Mouse (Mus musculus): ENCODE results near the gene Tmem14c.
A peak's percentile ranks its signal among the peaks of the same experiment; 100 is the strongest.
"Not testable (repeated sequence)": the region's sequence is repeated elsewhere in the genome, so short reads cannot be mapped to it uniquely, and the experiment has no call there.

Gene Tmem14c

DNA sequence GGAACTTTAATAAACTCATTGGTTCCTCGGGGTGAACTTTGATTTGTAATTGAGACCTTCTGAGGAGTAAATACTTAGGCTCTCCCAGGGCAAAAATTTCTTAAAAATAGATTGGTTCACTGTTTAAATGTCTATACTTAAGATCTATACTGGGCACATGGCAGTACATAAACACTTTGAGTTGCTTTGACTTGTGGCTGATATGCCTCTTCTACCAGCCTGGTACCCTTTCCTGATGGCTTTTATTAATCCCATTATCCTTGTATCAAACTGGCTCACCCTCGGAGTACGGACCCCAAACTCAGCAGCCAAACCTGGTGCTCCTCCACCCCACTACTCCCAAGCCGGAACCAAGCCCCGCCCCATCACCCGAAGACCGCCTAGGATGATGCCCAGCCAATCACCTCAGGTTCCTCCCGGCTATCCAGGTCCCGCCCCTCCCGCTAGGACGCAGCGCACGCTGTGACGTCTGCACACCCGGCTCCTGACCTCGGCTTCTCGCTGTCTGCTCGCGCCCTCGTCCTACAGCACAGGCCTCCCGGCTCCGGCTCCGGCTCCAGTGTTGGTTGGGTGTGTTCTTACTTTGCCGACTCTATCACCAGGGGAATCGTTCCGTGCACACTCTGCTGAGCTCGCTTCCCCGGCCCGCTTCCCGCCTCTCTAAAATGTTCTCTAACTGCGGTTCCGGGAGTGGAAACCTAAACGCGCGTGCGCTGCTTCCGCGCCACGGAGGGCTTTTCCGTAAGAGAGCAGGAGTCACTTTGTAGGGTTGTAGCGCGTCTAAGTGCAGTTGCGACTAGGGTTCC lies at the start of gene Tmem14c:
TSS of gene Tmem14c (plus strand) at position 464 of the 806 bp plus-strand sequence.
- DNase-seq, result peak; percentile 100

GRCm38 (mm10) chr13:40967609-40968008 lies 48.5 kb upstream of the Tmem14c start:
- DNase-seq, result no peak

DNA sequence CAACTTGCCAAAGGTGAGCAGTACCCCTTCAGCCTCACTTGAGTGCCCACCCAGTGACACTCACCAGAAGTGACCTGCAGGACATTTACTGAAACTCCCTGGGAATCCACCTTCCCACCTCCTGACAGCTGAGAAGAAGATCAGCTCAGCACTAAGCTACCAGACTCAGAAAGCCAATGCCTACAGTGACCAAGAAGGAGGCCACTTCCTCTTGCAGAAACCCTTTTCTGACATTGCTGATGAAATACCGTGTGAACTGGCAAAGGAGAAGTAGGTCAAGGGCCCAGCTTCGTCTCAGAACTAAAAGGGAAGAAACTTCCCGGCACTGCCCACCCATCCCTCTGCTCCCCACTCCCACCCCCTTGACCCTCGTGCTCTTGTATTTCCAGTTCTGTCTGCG lies 47.5 kb upstream of the Tmem14c start:
- DNase-seq, result no peak

DNA sequence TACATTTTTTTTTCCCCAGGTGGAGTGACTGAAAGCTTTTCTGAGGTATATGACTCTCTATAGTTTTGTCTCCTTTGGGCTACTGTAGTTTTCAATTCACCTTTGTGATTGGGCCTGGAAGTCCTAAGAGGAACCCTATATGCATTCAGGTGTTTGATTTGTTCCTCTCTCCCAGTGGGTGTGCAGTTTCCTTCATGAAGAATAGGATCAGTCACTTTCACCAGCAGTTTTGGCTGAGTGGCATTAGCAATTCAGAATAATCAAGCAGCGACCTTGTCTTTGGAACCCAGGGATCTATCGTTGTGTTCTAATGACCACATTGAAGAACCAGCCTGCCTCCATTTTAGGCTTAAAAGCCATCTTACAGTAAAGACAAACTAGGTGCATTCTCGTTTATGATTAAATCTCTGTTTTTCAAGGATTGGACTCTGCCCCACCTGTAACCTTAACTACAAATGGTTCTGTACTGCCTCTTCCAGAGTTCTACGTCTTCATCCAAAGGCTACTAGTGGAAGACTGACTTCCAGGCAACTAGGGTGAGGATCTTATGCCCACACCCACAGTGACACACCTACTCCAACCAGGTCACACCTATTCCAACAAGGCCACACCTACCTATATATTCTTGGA lies 46.2 kb upstream of the Tmem14c start:
- DNase-seq, result no peak

DNA sequence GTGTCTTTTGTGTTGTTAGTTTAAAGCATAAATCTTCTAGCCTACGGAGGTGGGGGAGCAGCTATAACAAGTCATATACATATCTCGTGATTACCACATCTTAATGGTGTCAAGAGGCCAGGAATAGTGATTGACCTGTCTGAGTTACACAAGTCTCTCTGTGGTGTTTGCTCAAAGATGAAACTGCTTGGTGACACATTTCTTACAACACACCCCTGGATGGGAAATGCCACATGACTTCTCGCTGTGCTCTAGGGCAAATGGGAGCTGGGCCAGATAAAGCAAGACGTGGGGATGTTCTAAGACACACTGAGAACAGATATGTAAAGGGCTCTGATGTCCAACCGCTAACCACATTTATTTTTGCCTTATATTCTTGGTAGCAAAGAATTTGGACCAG lies 44.8 kb upstream of the Tmem14c start:
- DNase-seq, result no peak

DNA sequence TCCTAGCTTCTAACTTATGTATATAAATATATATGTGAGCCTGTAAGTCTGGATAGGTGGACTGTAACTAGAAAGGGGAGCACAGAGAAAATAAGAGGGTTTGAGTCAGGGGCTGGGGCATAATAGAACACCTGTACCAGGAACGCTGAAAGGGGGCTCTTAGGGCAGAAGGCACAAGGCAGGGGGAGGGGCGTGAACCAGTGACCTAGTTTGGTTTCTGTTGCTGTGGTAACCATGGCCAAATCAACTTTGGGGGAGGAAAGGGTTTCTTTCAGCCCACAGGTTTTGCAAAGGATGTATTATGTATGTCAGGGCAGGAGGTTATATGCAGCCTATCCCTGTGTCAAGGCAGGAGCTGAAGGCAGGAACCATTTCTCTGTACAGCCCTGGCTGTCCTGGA lies 44.3 kb upstream of the Tmem14c start:
- DNase-seq, result no peak

DNA sequence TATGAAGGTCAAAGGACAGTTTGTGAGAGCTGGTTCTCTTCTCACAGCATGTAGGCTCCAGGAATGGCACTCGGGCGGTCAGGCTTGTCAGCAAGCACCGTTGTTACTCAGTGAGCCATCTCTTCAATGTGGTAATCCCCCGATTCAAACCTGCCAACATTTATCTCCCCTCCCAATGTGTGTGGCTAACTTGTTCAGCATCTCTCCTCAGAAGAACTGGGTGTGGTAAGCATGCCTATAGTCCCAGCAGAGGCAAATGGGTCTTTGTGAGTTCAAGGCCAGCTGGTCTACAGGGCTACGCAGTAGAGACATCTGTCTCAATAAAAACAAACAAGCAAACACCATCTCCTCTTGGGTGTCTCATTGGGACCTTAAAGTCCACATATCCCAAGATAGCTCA lies 43.1 kb upstream of the Tmem14c start:
- DNase-seq, result no peak

DNA sequence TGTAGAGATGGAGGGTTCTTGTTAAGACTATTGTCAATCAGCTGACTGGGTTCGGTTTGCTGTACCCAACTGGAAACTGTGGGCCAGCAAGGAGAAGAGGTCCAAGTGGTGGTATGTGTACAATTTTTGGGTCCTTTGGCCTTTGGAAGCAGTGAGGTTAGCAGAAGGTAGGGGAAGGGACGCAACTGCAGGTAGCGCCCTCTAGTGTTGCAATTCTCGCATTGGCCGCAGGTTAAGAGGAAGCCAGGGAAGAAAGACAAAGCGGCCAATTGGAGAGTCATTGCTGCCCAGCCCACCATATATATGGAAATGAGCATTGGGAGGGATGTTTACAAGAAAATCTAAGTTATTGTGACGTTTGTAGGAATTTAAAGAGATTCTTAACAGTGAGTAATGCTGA lies 38.5 kb upstream of the Tmem14c start:
- peak; percentile 88 for DNase-seq

- peak; percentile 89 for DNase-seq
Measured at GRCm38 (mm10) chr13:40978652-40979051, 37.4 kb upstream of the Tmem14c start.

DNA sequence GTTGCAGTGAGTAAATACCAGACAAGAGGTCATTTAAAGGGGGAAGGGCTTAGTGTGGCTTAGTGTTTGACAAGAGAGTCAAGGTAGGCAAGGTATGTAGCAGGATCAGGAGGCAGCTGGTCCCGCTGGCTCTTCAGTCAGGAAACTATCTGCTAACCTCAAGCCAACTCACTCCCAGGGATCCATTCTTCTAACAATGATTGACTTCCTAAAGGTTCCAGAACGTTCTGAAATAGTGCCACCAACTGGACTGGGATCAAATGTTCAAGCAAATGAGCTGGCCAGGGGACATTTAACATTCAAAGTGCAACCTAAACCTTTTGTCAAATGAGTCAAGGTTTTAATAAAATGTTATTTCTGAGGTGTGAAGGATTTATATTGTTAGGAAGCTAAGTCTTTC lies 36.8 kb upstream of the Tmem14c start:
- DNase-seq, result peak; percentile 90

DNA sequence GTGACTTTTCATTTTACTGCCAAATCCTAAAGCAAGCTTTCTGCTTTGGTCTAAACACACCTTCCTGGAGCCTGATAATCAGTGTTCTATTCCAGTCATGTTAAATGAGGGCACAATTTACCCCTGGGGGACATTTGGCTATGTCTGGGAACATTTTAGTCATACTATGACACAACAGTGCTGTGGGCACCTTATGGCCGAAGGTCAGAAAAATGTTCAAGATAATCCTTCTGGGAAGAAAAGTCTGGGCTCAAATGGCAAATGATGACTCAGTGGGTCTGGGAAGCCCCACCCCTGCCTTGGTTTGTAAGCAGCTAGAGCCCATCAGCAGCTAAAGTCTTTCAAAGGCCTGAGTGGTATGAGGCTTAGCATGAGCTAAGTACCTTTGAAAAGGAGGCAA lies 33.3 kb upstream of the Tmem14c start:
- DNase-seq, result no peak

DNA sequence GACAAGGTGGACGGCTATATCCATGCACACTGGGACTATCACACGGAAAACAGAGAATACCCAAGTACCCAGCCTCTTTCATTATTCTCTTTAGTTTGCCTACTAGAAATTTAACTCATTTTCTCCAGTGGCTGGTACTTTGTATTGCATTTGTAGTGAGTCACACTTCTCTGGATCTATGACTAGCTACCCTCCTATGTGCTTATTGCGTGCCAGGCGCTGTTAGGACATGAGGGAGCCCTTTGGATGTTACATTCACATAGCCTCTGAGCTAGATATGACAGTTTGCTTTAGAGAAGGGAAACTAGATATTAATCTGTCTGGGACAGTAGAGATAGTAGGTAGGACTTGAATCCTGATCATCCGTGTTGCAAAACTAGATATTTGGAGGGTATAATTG lies 30.0 kb upstream of the Tmem14c start:
- no peak for DNase-seq

GRCm38 (mm10) chr13:40987608-40988303 lies 28.3 kb upstream of the Tmem14c start:
- not testable (repeated sequence) for DNase-seq

DNA sequence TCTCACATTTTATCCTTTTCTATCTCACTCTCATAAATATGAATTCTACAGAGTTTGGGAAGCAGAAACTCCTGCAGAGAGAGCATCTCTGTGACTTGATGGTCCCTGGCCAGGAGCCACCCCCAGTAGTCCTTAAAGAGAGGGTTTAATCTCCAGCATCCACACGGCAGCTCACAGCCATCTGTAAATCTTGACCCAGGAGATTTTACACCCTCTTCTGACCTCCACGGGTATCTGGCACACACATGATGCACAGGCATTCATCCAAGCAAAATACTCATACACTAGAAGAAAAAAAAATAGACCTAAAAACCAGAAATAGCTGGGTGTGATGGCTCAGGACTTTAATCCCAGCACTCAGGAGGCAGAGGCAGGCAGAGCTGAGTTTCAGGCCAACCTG lies 27.7 kb upstream of the Tmem14c start:
- no peak for DNase-seq

- no peak for DNase-seq
Measured at GRCm38 (mm10) chr13:40994487-40995263, 21.4 kb upstream of the Tmem14c start.

GRCm38 (mm10) chr13:40998537-40998936 lies 17.6 kb upstream of the Tmem14c start:
- not testable (repeated sequence) for DNase-seq

GRCm38 (mm10) chr13:41000140-41000925 lies 15.8 kb upstream of the Tmem14c start:
- DNase-seq, result peak; percentile 95

GRCm38 (mm10) chr13:41000926-41001639 lies 15.0 kb upstream of the Tmem14c start, which contains the start of gene Pak1ip1:
Pak1ip1 (plus strand) TSS chr13:41001023.
- peak; percentile 99 for DNase-seq

DNA sequence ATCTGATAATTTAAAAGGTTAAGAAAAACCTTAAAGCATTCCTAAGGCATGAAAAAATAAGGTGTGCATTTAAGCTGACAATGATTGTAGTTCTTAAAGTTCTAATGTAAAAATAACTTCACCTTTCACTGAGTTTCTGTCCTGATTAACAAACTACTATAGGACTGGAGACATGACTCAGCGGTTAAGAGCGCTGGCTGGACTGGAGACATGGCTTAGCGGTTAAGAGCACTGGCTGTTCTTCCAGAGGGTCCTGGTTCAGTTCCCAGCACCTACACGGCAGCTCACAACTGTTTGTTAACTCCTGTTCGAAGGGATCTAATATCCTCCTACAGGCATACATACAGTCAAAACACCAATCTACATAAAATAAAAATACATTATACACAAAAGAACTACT lies 14.1 kb upstream of the Tmem14c start:
- DNase-seq, result no peak

DNA sequence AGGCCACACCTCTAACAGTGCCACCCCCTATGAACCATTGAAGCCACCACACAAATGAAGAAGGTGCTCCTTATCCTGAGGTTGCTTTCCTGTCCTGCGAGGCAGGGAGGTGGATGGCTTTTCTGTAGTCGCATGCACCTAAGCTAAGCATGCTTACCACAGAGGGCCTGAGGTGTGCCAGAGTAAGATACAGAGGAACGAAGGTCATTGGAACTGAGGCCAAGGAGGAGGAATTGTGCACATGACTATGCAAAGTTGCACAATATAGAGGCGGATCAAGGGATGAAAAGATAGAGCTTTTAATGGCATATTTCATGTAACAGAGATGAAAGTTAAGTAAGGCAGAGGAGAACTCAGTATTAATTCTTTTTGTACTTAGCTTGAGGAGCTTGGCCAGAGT lies 9.8 kb upstream of the Tmem14c start:
- DNase-seq, result no peak

- DNase-seq, result no peak
Measured at GRCm38 (mm10) chr13:41008271-41008670, 7.8 kb upstream of the Tmem14c start.
